Mouse (Mus musculus) midbrain, embryonic 15.5 days (tissue): Measurements from ENCODE around the gene Gxylt1. TPM values are rescaled to one million over a fixed set of nuclear protein-coding genes. Genes with fewer than 3 reads are reported as not detected.
"Not testable (repeated sequence)": the region's sequence is repeated elsewhere in the genome, so short reads cannot be mapped to it uniquely, and the experiment has no call there.

Source experiments
- ATAC-seq: fragments of 200-750 bp; cut with Nextera tagmentation; replicated peaks from 2 replicates; pipeline ENCODE4 v1.8.0; 2017; ENCODE audit warnings: moderate TSS enrichment
- H3K27ac ChIP-seq: fragments of 300-500 bp; sonication (generic); 2 replicates; pipeline ENCODE4 v1.5.1; 2015; ENCODE audit warnings: mild to moderate bottlenecking, inconsistent platforms
- H3K27me3 ChIP-seq: fragments of 300-500 bp; sonication (generic); replicated peaks from 2 replicates; pipeline ENCODE4 v1.6.1; 2015; ENCODE audit warnings: inconsistent platforms
- H3K36me3 ChIP-seq: fragments of 300-500 bp; sonication (generic); replicated peaks from 2 replicates; pipeline ENCODE4 v1.6.1; 2015; ENCODE audit warnings: inconsistent platforms
- H3K4me1 ChIP-seq: fragments of 300-500 bp; sonication (generic); 2 replicates; pipeline ENCODE4 v1.6.1; 2015; ENCODE audit warnings: inconsistent platforms
- H3K4me2 ChIP-seq: fragments of 300-500 bp; sonication (generic); 2 replicates; pipeline ENCODE4 v1.6.1; 2015; ENCODE audit warnings: inconsistent platforms, mild to moderate bottlenecking, moderate library complexity
- H3K4me3 ChIP-seq: fragments of 300-500 bp; sonication (generic); 2 replicates; pipeline ENCODE4 v1.5.1; 2015; ENCODE audit warnings: mild to moderate bottlenecking, inconsistent platforms
- H3K9ac ChIP-seq: fragments of 300-500 bp; sonication (generic); 2 replicates; pipeline ENCODE4 v1.6.1; 2015; ENCODE audit warnings: mild to moderate bottlenecking, inconsistent platforms
- H3K9me3 ChIP-seq: fragments of 300-500 bp; sonication (generic); 2 replicates; pipeline ENCODE4 v1.6.1; 2016; ENCODE audit warnings: inconsistent platforms
- WGBS: fragments of 180-500 bp; shearing (Covaris S2); methylation state at CpG from one replicate; pipeline ENCODE4 v1.1.7; 2015; ENCODE audit warnings: mixed read lengths; 5-methylcytosine and 5-hydroxymethylcytosine counted together
- polyA plus RNA-seq: library from polyadenylated mRNA; unstranded; fragments of >200 nt; fragmentation: Nextera tagmentation; extraction: Ambion mirVana; gene quantifications from 2 replicates; pipeline ENCODE4 v1.2.1, GENCODE M21; 2015

Gxylt1 gene
- 6.1 and 7.3 TPM in 2 replicates for polyA plus RNA-seq

DNA sequence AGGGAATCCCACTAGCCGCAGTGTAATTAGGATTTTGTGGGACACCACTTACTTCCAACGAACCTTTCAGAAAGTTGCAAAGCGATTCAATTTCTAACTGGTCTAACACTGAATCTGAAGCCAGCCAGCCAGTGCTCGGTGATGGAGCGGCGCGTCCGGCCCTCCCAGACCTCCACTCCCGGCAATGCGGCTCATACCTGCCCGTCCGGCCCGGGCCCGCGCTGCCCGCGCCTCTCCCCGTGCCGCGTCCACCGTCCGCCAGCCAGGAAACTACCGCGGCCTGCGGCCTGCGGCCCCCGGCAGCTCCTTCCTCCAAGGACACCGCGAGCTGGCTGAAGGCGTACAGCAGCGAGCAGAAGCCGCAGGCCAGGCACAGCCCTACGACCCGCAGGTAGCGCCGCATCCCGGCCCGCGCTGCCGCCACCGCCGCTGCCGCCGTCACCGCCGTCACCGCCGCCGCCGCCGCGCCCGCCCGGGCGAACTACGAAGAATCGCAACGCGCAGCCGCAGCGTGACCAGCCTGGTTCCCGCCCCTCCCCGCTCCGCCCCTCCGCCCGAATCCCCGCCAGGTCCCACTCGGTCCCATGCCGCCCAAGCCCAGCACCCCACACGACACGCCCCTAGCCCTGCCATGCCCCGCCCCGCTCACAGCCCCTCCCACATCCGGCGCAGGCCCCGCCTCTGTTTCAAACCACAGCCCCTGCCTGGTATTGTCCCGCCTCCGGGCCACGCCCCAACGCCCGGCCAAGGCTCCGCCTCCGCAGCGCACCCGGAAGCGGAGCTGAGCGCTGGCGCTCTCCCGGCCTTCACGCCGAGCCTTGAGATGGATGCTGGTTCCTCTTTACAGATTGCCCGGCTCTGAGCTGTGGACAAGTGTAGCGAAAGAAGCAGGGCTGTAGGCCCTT is at the start of gene Gxylt1:
Gene Gxylt1, minus strand, starts transcription at position 501 of the 905 bp plus-strand sequence.
- peak; percentile 97 for ATAC-seq
- Histone ChIP-seq H3K36me3 (no peaks in the 10 kb centered on the region), H3K27ac (peak within 1 kb of the TSS; percentile 91), H3K9me3 (no peaks in the 10 kb centered on the region), H3K4me2 (peak within 1 kb of the TSS; percentile 92), H3K4me3 (peak within 1 kb of the TSS; percentile 83), H3K27me3 (no peaks in the 10 kb centered on the region), H3K9ac (peak within 1 kb of the TSS; percentile 78), H3K4me1 (peaks cover 26% of the 10 kb centered on the region)
- WGBS = under 1% methylated on average over 89 of the region's 93 CpGs

- ATAC-seq = no peak
- H3K9me3 ChIP-seq = no peaks in the 10 kb centered on the region
- 83% methylated on average over 1 of the region's 1 CpGs for WGBS
Measured at GRCm38 (mm10) chr15:93318781-93319180, 43.8 kb upstream of the Gxylt1 start.

GRCm38 (mm10) chr15:93310304-93310703 is 35.3 kb upstream of the Gxylt1 start:
- H3K4me2 ChIP-seq, H3K27me3 ChIP-seq, H3K9ac ChIP-seq, H3K27ac ChIP-seq, H3K4me1 ChIP-seq, H3K4me3 ChIP-seq, ATAC-seq, H3K9me3 ChIP-seq, H3K36me3 ChIP-seq: not testable (repeated sequence)
- WGBS = 98% methylated on average over 4 of the region's 4 CpGs

More at GRCm38 (mm10) chr15:93318781-93319180, 43.8 kb upstream of the Gxylt1 start:
- H3K27ac ChIP-seq = no peak overlapping the region
- no peak overlapping the region for H3K4me3 ChIP-seq
- no peak overlapping the region for H3K9ac ChIP-seq
- H3K36me3 ChIP-seq = no peaks in the 10 kb centered on the region
- H3K27me3 ChIP-seq = no peaks in the 10 kb centered on the region
- H3K4me1 ChIP-seq = peaks cover 4% of the 10 kb centered on the region; the same call in 1 of the 2 replicates
- H3K4me2 ChIP-seq = no peak overlapping the region

DNA sequence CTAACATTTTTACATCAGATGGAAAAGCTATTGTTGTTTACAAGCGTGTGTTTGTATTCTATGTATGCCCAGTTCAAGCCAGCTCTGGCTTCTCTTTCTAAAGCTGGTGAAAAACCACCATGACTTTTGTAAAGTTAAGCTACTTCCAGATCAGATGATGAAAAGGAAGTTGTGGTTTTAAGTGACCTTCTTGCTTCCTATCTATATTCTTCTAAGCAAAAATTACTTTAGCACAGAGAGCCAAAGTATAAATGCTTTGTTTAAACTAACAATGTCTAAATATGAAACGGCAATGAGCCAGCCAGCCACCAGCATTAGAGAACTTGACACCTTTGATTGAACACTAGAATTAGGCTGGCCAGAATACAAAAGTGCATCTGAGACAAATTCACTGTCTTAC is 23.2 kb upstream of the Gxylt1 start:
- 88% methylated on average over 2 of the region's 2 CpGs for WGBS
- H3K9me3 ChIP-seq = no peaks in the 10 kb centered on the region
- no peak overlapping the region for H3K4me2 ChIP-seq
- no peaks in the 10 kb centered on the region for H3K27me3 ChIP-seq
- H3K27ac ChIP-seq = no peak overlapping the region
- H3K4me1 ChIP-seq = no peaks in the 10 kb centered on the region
- ATAC-seq = no peak
- no peak overlapping the region for H3K9ac ChIP-seq
- no peak overlapping the region for H3K4me3 ChIP-seq
- no peaks in the 10 kb centered on the region for H3K36me3 ChIP-seq

- ATAC-seq = no peak
- Histone ChIP-seq H3K4me1 (no peaks in the 10 kb centered on the region), H3K9me3 (no peaks in the 10 kb centered on the region), H3K27ac (no peak overlapping the region), H3K4me2 (no peak overlapping the region), H3K9ac (no peak overlapping the region), H3K36me3 (no peaks in the 10 kb centered on the region), H3K4me3 (no peak overlapping the region), H3K27me3 (no peaks in the 10 kb centered on the region)
- 90% methylated on average over 11 of the region's 11 CpGs for WGBS
Measured at GRCm38 (mm10) chr15:93294483-93294882, 19.5 kb upstream of the Gxylt1 start.

DNA sequence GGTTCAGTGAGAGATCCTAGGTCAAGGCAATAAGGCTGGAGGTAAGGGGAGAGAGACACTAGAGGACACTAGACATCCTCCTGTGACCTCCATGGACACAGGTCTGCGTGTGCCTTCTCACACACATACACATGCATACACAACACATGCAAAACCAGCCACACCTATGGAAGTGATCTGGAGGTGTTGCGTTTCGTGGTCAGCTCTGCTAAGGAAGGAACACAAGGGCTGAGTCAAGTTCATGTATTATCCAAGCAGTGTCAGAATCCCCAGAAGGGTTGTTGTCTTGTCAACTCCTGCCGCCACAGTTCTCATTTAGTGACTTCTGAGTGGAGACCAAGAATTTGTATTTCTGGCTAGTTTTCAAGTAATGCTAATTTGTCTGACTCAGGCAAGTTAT is 13.3 kb upstream of the Gxylt1 start:
- Histone ChIP-seq H3K9ac (no peak overlapping the region), H3K27ac (no peak overlapping the region), H3K4me2 (no peak overlapping the region), H3K9me3 (no peaks in the 10 kb centered on the region), H3K4me3 (no peak overlapping the region), H3K4me1 (no peaks in the 10 kb centered on the region), H3K36me3 (no peaks in the 10 kb centered on the region; the same call in 1 of the 2 replicates), H3K27me3 (no peaks in the 10 kb centered on the region)
- no peak for ATAC-seq
- WGBS = 87% methylated on average over 4 of the region's 4 CpGs

DNA sequence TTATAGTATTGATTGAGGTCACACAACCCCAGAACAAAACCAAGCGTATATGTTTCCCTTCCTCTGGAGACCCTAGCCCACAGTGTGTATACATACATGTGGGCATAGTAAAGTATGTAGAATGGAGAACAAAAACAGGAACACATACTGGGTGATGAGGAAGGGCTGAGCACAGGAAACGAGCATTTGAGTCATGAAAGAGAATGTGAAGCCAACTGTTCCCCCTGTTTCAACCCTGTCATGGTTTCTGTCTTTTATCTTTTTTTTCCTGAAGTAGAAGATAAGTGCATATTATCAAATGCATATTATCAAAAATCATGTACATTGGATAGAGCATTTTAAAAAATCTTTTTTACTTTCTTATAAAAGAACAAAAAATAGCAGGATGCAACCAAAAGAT is 12.6 kb upstream of the Gxylt1 start:
- Histone ChIP-seq H3K4me3 (no peak overlapping the region), H3K9me3 (no peaks in the 10 kb centered on the region), H3K4me2 (no peak overlapping the region), H3K9ac (no peak overlapping the region), H3K36me3 (no peaks in the 10 kb centered on the region; the same call in 1 of the 2 replicates), H3K27me3 (no peaks in the 10 kb centered on the region), H3K4me1 (no peaks in the 10 kb centered on the region), H3K27ac (no peak overlapping the region)
- no peak for ATAC-seq
- 74% methylated on average over 2 of the region's 2 CpGs for WGBS

GRCm38 (mm10) chr15:93285244-93285643 is 10.3 kb upstream of the Gxylt1 start:
- H3K9ac ChIP-seq = no peak overlapping the region
- no peaks in the 10 kb centered on the region for H3K27me3 ChIP-seq
- no peaks in the 10 kb centered on the region for H3K9me3 ChIP-seq
- no peak overlapping the region for H3K27ac ChIP-seq
- H3K4me1 ChIP-seq = no peaks in the 10 kb centered on the region
- WGBS = 79% methylated on average over 15 of the region's 15 CpGs
- no peaks in the 10 kb centered on the region; the same call in 1 of the 2 replicates for H3K36me3 ChIP-seq
- H3K4me3 ChIP-seq = no peak overlapping the region
- no peak overlapping the region for H3K4me2 ChIP-seq
- no peak for ATAC-seq

GRCm38 (mm10) chr15:93284326-93284725 is 9.3 kb upstream of the Gxylt1 start:
- Histone ChIP-seq H3K9me3 (no peaks in the 10 kb centered on the region), H3K4me3 (no peak overlapping the region), H3K4me1 (no peaks in the 10 kb centered on the region), H3K27ac (no peak overlapping the region), H3K4me2 (no peak overlapping the region), H3K27me3 (no peaks in the 10 kb centered on the region), H3K9ac (no peak overlapping the region), H3K36me3 (no peaks in the 10 kb centered on the region; the same call in 1 of the 2 replicates)
- ATAC-seq = no peak
- 93% methylated on average over 6 of the region's 6 CpGs for WGBS

DNA sequence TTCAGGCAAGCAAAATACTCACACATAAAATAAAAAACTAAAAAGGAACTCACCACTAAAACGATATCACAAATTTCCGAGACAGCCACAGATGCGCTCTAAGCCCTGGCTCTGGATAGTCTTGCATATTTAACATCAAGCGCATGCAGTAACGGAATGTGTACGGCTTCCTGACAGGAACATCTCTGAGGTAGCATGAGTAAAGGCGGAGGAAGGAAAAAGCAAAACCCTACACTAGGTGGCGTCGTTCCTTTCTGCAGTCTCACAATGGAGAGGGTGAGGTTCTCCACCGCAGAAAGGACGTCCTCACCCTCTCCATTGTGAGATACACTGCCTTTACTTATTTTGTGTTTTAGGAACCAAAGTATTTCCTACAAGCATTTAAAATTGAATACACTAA is 8.4 kb upstream of the Gxylt1 start:
- no peak overlapping the region for H3K27ac ChIP-seq
- H3K36me3 ChIP-seq = no peaks in the 10 kb centered on the region; the same call in 1 of the 2 replicates
- ATAC-seq = no peak
- H3K4me2 ChIP-seq = no peak overlapping the region
- H3K4me1 ChIP-seq = no peaks in the 10 kb centered on the region
- WGBS = 68% methylated on average over 11 of the region's 11 CpGs
- H3K27me3 ChIP-seq = no peaks in the 10 kb centered on the region
- H3K9ac ChIP-seq = no peak overlapping the region
- no peaks in the 10 kb centered on the region for H3K9me3 ChIP-seq
- no peak overlapping the region for H3K4me3 ChIP-seq

GRCm38 (mm10) chr15:93276276-93276675 is 1.3 kb upstream of the Gxylt1 start:
- no peak for ATAC-seq
- H3K27ac ChIP-seq = no peak overlapping the region
- H3K4me2 ChIP-seq = peak overlapping the region; percentile 92
- no peaks in the 10 kb centered on the region for H3K9me3 ChIP-seq
- no peaks in the 10 kb centered on the region for H3K27me3 ChIP-seq
- peak overlapping the region; percentile 78; the same call in 1 of the 2 replicates for H3K9ac ChIP-seq
- peaks cover 26% of the 10 kb centered on the region for H3K4me1 ChIP-seq
- WGBS = 4% methylated on average over 14 of the region's 14 CpGs
- peak overlapping the region; percentile 83 for H3K4me3 ChIP-seq
- no peaks in the 10 kb centered on the region for H3K36me3 ChIP-seq

- Histone ChIP-seq H3K27ac (peak overlapping the region; percentile 91), H3K9ac (peak overlapping the region; percentile 78), H3K4me3 (peak overlapping the region; percentile 83), H3K27me3 (no peaks in the 10 kb centered on the region), H3K4me1 (peaks cover 26% of the 10 kb centered on the region), H3K4me2 (peak overlapping the region; percentile 92), H3K36me3 (no peaks in the 10 kb centered on the region), H3K9me3 (no peaks in the 10 kb centered on the region)
- peak; percentile 78 for ATAC-seq
- WGBS = under 1% methylated on average over 21 of the region's 21 CpGs
Measured at GRCm38 (mm10) chr15:93275623-93276022, 644 bp upstream of the Gxylt1 start.
